27 mouse cellular contexts compared by ENCODE assay signal in the genomic region with DNA sequence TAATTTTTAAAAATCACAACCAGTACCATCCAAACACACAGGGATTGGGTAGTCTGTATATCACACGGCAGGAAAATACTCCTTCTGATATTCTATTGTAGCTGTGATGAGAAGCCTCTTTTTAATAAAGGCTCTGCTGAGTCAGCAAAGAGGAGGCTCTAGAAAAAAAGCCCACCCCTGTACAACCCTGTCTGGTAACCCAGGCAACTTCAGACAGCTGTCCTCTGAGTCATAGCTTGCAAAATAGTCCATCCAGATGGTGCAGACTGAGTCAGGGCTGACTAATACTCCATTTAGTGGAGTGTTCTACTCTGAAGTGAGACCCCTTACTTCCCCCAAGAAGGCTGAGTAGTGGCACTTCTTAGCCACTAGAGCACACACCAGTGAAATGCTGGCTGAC. TPM values are rescaled to one million over a fixed set of nuclear protein-coding genes. Genes with fewer than 3 reads are reported as not detected.
DNase-seq lines count a peak whose midpoint lies in the region; TF ChIP-seq lines count a peak whose summit lies in the region.
"Had no signal": no experiment of that assay in that cellular context is flagged by ENCODE, and none has a peak within 500 bp of the region (broad histone marks: within the 10 kb centered on the region; RNA-seq: fewer than 3 reads in every experiment).

No protein-coding gene starts in this region.

- H3K9me3 ChIP-seq in CH12.LX (replicated peaks; ENCODE audit: low read length), result no peaks in the 10 kb centered on the region
- H3K9me3 ChIP-seq: embryonic facial prominence, embryonic 12.5 days; embryonic facial prominence, embryonic 15.5 days; forebrain, embryonic 15.5 days; G1E; hindbrain, embryonic 10.5 days; hindbrain, embryonic 13.5 days; intestine, embryonic 15.5 days had no signal

- TF ChIP-seq CTCF in CH12.LX (conservative IDR thresholded peaks at IDR 0.05 in 1 of 2, IDR thresholded peaks at IDR 0.05 in 1 of 2; ENCODE audit: low read depth in 2 of 2, low read length in 2 of 2), result no peak

- TF ChIP-seq EP300 in CH12.LX (IDR thresholded peaks at IDR 0.05; ENCODE audit: low read length), result no peak

- 0 out of 4 replicates have a peak, but pooled peaks cover 0 to 3% of the 10 kb centered on the region in 2 experiments for H3K4me1 ChIP-seq in CH12.LX (ENCODE audit: control insufficient read depth in 1 of 2, insufficient read depth in 2 of 2)
- H3K4me1 ChIP-seq: embryonic facial prominence, embryonic 12.5 days; embryonic facial prominence, embryonic 15.5 days; forebrain, embryonic 15.5 days; hindbrain, embryonic 10.5 days; hindbrain, embryonic 13.5 days; intestine, embryonic 15.5 days had no signal

- in situ Hi-C loops in CH12.LX (cut with MboI; ENCODE audit: low pct_ligation_motif_present, low pct_unique_long_range_greater_than_20kb, low sequenced_read_pairs), result no loop called here

- DNase-seq in 3T3-L1 (ENCODE audit: low read depth, low spot score) (peak; percentile 92), CH12.LX (ENCODE audit: extremely low read depth) (peak; percentile 38)
- DNase-seq in Muller cell, postnatal 12 days (ENCODE audit: inconsistent ontology term), result peak; percentile 28
- peak; percentile 50 for DNase-seq in brain, adult 2 months (ENCODE audit: low read depth, low spot score)
- no peak for DNase-seq in left cerebral cortex, postnatal 14 days (ENCODE audit: low spot score in 2 of 2)
- DNase-seq in adrenal gland, postnatal 4 days (ENCODE audit: low spot score in 2 of 2), result no peak
- DNase-seq in heart, postnatal 4 days, result no peak
- no peak for DNase-seq in urinary bladder, postnatal 14 days (ENCODE audit: low spot score)
- DNase-seq: adrenal gland, adult 2 months; adrenal gland, postnatal 14 days; B cell, adult 2 months; cerebellum, adult 18-20 months; cerebellum, adult 9-10 months; cerebellum, postnatal 14 days; gastrocnemius, postnatal 10 days; gastrocnemius, postnatal 36 days; heart, adult 11 months; kidney, adult 11 months; kidney, adult 8-10 months had no signal

- dilution Hi-C loops in CH12.LX (cut with MboI; ENCODE audit: extremely low pct_ligation_motif_present, extremely low pct_unique_long_range_greater_than_20kb, low sequenced_read_pairs), result no loop called here

- no peak overlapping the region for H3K4me2 ChIP-seq in CH12.LX (ENCODE audit: insufficient read depth, low read depth, poor library complexity, severe bottlenecking)
- H3K4me2 ChIP-seq: embryonic facial prominence, embryonic 12.5 days; embryonic facial prominence, embryonic 15.5 days; forebrain, embryonic 15.5 days; heart, embryonic 11.5 days; hindbrain, embryonic 13.5 days; intestine, embryonic 15.5 days had no signal

- no peaks in the 10 kb centered on the region for H3K36me3 ChIP-seq in CH12.LX (replicated peaks in 1 of 2; ENCODE audit: control insufficient read depth in 1 of 2, insufficient read depth in 1 of 2, low read length in 1 of 2)
- H3K36me3 ChIP-seq: embryonic facial prominence, embryonic 12.5 days; embryonic facial prominence, embryonic 15.5 days; forebrain, embryonic 15.5 days; G1E; hindbrain, embryonic 10.5 days; hindbrain, embryonic 13.5 days; intestine, embryonic 15.5 days had no signal

- H3K27me3 ChIP-seq in CH12.LX (replicated peaks), result no peaks in the 10 kb centered on the region
- H3K27me3 ChIP-seq: embryonic facial prominence, embryonic 12.5 days; embryonic facial prominence, embryonic 15.5 days; forebrain, embryonic 15.5 days; hindbrain, embryonic 13.5 days; intestine, embryonic 15.5 days had no signal

- H3K27ac ChIP-seq in CH12.LX (ENCODE audit: insufficient read depth, low read depth), result no peak overlapping the region
- H3K27ac ChIP-seq: embryonic facial prominence, embryonic 12.5 days; embryonic facial prominence, embryonic 15.5 days; forebrain, embryonic 15.5 days; hindbrain, embryonic 10.5 days; hindbrain, embryonic 13.5 days; intestine, embryonic 15.5 days had no signal

- H3K4me3 ChIP-seq in CH12.LX (replicated peaks in 1 of 3; ENCODE audit: low read depth in 2 of 3, low read length in 2 of 3, poor library complexity in 1 of 3), result no peak overlapping the region
- H3K4me3 ChIP-seq: embryonic facial prominence, embryonic 12.5 days; embryonic facial prominence, embryonic 15.5 days; forebrain, embryonic 15.5 days; hindbrain, embryonic 10.5 days; hindbrain, embryonic 13.5 days; intestine, embryonic 15.5 days had no signal

- TF ChIP-seq POLR2A in CH12.LX (IDR thresholded peaks at IDR 0.05; ENCODE audit: low read depth, low read length), result no peak

- H3K9ac ChIP-seq in CH12.LX (ENCODE audit: insufficient read depth, low read depth), result no peak overlapping the region
- H3K9ac ChIP-seq: embryonic facial prominence, embryonic 12.5 days; embryonic facial prominence, embryonic 15.5 days; forebrain, embryonic 15.5 days; hindbrain, embryonic 13.5 days; intestine, embryonic 15.5 days had no signal

- no peak for TF ChIP-seq RAD21 in CH12.LX (IDR thresholded peaks at IDR 0.05; ENCODE audit: low read depth, low read length)

- H3K79me2 ChIP-seq in CH12.LX (replicated peaks; ENCODE audit: control insufficient read depth, extremely low read depth, insufficient read depth, poor library complexity, severe bottlenecking), result no peaks in the 10 kb centered on the region

- intact Hi-C loops in left cerebral cortex, postnatal 14 days (cut with DNase I), result no loop called here

TF ChIP-seq in CH12.LX, 34 proteins besides CTCF, POLR2A, EP300 and RAD21:
- TF ChIP-seq UBTF (IDR thresholded peaks at IDR 0.05; ENCODE audit: low read depth, low read length), result no peak
- peak; percentile 88 for TF ChIP-seq MAFK (IDR thresholded peaks at IDR 0.05; ENCODE audit: insufficient replicate concordance, low read length)

RNA-seq across cellular contexts. Expression of gene Ehbp1, which starts 41.4 kb away (rescaled TPM):
- total RNA-seq in CH12.LX (2012; rRNA removed) (2.5 TPM in 2 replicates), CH12.LX (2014; rRNA removed) (3.1 and 3.4 TPM in 2 replicates)
- polyA plus RNA-seq in CH12.LX (2012; ENCODE audit: insufficient read length, low read depth), result 3.2 and 4.0 TPM in 2 replicates
- total RNA-seq in left cerebral cortex, postnatal 14 days (2021), result 10 to 100 TPM; 57.0 to 58.0 TPM
- 10 to 100 TPM; 33.8 to 34.0 TPM for total RNA-seq in adrenal gland, postnatal 4 days (2021)
- total RNA-seq in heart, postnatal 4 days (2021), result 100 to 1,000 TPM; 154 to 156 TPM

Comparison
In these comparisons a context has a peak if more than half of its experiments do, and no peak if none do; other contexts are left out.
1. DNase-seq: peak in 3T3-L1 (single experiment), CH12.LX (single experiment), Muller cell, postnatal 12 days (single experiment) and brain, adult 2 months (single experiment); none in left cerebral cortex, postnatal 14 days (0 of 2), adrenal gland, postnatal 4 days (0 of 2), heart, postnatal 4 days (single experiment) and urinary bladder, postnatal 14 days (single experiment).
2. RNA of gene Ehbp1, which starts 41.4 kb away (total RNA-seq): 154 to 156 TPM in heart, postnatal 4 days, 57.0 to 58.0 TPM in left cerebral cortex, postnatal 14 days and 33.8 to 34.0 TPM in adrenal gland, postnatal 4 days; 2.5 to 3.4 TPM in CH12.LX; every median in the first group is over 4 times any median in the second.